Mouse (Mus musculus) gastrocnemius, postnatal 36 days (tissue): ENCODE data around the gene Ndp. TPM values are rescaled to one million over a fixed set of nuclear protein-coding genes. Genes with fewer than 3 reads are reported as not detected.

Experiments
- DNase-seq, 2 experiments: peaks; one replicate each; pipeline ENCODE4 v3.0.0; 2022
- intact Hi-C: fragments of 180-260 bp; cut with DNase I; formaldehyde crosslinking; loops from one replicate; pipeline ENCODE4 v1.15.1; 2025
- long read RNA-seq, 2 experiments: library from polyadenylated mRNA; stranded (forward); transcript quantifications; one replicate each; pipeline ENCODE4 v2.0.0; 2021
- total RNA-seq, 2 experiments: library from RNA; stranded (reverse); gene quantifications; 2 replicates each; pipeline ENCODE4 v1.2.3; 2021

The Ndp gene
- not detected for total RNA-seq
- long read RNA-seq, experiment 1: 0 reads
- long read RNA-seq, experiment 2: 0 reads

GRCm38 (mm10) chrX:16911241-16911873 is at the start of gene Ndp:
Ndp (minus strand) TSS chrX:16911774.
- intact Hi-C loops: no loop called here

GRCm38 (mm10) chrX:16954767-16955166 is 43.2 kb upstream of the Ndp start:
- intact Hi-C loops: no loop called here
- DNase-seq: no peak

More at GRCm38 (mm10) chrX:16911241-16911873, at the start of gene Ndp:
- DNase-seq: no peak

GRCm38 (mm10) chrX:16918006-16918405 is 6.4 kb upstream of the Ndp start:
- DNase-seq: no peak
- intact Hi-C loops: no loop called here

GRCm38 (mm10) chrX:16913118-16913517 is 1.5 kb upstream of the Ndp start:
- intact Hi-C loops: no loop called here
- no peak for DNase-seq

- intact Hi-C loops: no loop called here
- DNase-seq: no peak
Measured at GRCm38 (mm10) chrX:16911911-16912310, 337 bp upstream of the Ndp start.

GRCm38 (mm10) chrX:16910211-16911095 is 1.1 kb downstream of the Ndp start:
- DNase-seq: no peak
- intact Hi-C loops: no loop called here

- intact Hi-C loops: no loop called here
Measured at GRCm38 (mm10) chrX:16908652-16909051, 2.9 kb downstream of the Ndp start.

GRCm38 (mm10) chrX:16907554-16907953 is 4.0 kb downstream of the Ndp start:
- DNase-seq: no peak
- intact Hi-C loops: no loop called here

More at GRCm38 (mm10) chrX:16908652-16909051, 2.9 kb downstream of the Ndp start:
- no peak for DNase-seq

- no peak for DNase-seq
- intact Hi-C loops: no loop called here
Measured at GRCm38 (mm10) chrX:16894377-16895175, 17.0 kb downstream of the Ndp start.

- intact Hi-C loops: loop anchor here (10.0 kb wide), 1 partner anchor 1287 kb away; no protein-coding TSS in a partner anchor
- DNase-seq: no peak
Measured at GRCm38 (mm10) chrX:16867640-16868314, 43.8 kb downstream of the Ndp start.

- intact Hi-C loops: loop anchor here (5.0 to 10.0 kb wide), 2 partner anchors 408 to 1295 kb away; no protein-coding TSS in a partner anchor
- DNase-seq: no peak
Measured at GRCm38 (mm10) chrX:16860244-16860643, 51.3 kb downstream of the Ndp start.

GRCm38 (mm10) chrX:16846034-16846433 is 65.5 kb downstream of the Ndp start:
- DNase-seq: no peak
- intact Hi-C loops: no loop called here

- DNase-seq: no peak
- intact Hi-C loops: no loop called here
Measured at GRCm38 (mm10) chrX:16841443-16841842, 70.1 kb downstream of the Ndp start.

- intact Hi-C loops: no loop called here
- DNase-seq: no peak
Measured at GRCm38 (mm10) chrX:16837293-16837692, 74.3 kb downstream of the Ndp start.

GRCm38 (mm10) chrX:16836488-16837082 is 75.0 kb downstream of the Ndp start:
- DNase-seq: no peak
- intact Hi-C loops: no loop called here

Other genes starting within 250 kb of the Ndp start
- 1 to 10 TPM; 5.1 to 5.5 TPM for gene Maob, start 94.4 kb downstream of the Ndp start, total RNA-seq